In the genomic region with DNA sequence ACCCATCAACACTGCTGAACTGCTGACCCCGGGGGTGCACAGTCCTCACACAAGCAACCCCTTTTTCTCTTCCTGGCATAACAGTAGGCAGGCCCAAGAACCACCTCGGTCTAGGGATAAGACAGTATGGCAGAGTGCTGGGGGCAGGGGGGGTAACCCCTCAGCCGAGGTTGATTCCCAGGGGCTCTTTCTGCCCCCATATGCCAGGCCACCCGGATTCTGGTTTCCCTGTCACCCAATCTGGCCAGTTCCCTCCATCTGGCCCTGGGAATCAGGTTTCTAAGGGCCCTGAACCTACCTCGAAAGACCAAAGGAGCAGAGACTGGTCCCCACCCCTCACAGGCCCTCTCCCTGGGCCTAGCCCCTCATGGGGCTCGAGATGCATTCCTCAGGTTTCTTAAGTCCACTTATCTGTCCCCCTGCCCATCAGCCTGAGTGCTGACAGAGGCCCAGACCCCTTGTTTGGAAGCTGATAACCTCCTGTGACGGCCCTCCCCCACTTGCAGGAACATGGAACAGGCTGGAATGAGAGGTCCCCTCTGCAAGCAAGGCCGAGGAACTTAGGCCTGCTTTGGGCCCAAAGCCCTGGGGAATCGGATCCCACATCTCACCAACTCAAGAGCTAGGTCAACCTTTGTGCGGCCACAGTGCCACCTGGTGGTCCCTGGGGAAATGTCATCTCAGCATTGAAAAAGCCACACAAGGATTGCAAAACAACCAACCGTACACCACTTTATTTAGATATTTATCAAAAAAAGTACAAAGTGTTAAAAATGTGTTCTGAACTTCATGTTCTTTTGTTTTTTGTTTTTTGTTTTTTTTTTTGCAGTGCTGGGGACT, we compare ENCODE assay signal across 9 mouse cellular contexts. TPM values are rescaled to one million over a fixed set of nuclear protein-coding genes. Genes with fewer than 3 reads are reported as not detected.
DNase-seq lines count a peak whose midpoint lies in the region; ATAC-seq and TF ChIP-seq lines count a peak whose summit lies in the region.
"Had no signal": no experiment of that assay in that cellular context is flagged by ENCODE, and none has a peak within 500 bp of the region (broad histone marks: within the 10 kb centered on the region; RNA-seq: fewer than 3 reads in every experiment).

No protein-coding gene starts in this region.

- no peaks in the 10 kb centered on the region for H3K9me3 ChIP-seq in E14TG2a.4 (ENCODE audit: low read length)
- H3K9me3 ChIP-seq in embryonic facial prominence, embryonic 11.5 days (replicated peaks; ENCODE audit: control insufficient read depth, low read length) = no peaks in the 10 kb centered on the region
- H3K9me3 ChIP-seq in heart, embryonic 14.5 days (ENCODE audit: control insufficient read depth, low read length) = no peaks in the 10 kb centered on the region
- H3K9me3 ChIP-seq in lung, embryonic 14.5 days (ENCODE audit: low read depth, low read length) = no peaks in the 10 kb centered on the region
- H3K9me3 ChIP-seq: megakaryocyte, embryonic 14.5 days had no signal

- no peak overlapping the region for H3K9ac ChIP-seq in embryonic facial prominence, embryonic 11.5 days (replicated peaks; ENCODE audit: low read length)
- H3K9ac ChIP-seq in heart, embryonic 14.5 days (ENCODE audit: low read length) = peak overlapping the region; percentile 36; the same call in 1 of the 2 replicates
- no peak overlapping the region for H3K9ac ChIP-seq in lung, embryonic 14.5 days

- TF ChIP-seq CTCF in E14TG2a.4 (conservative IDR thresholded peaks at IDR 0.05; ENCODE audit: low read length) = peak; percentile 87
- TF ChIP-seq CTCF in lung, embryonic 14.5 days (IDR thresholded peaks at IDR 0.05; ENCODE audit: low read depth) = peak; percentile 91

- WGBS in embryonic facial prominence, embryonic 11.5 days = 30% methylated on average over 11 of the region's 11 CpGs
- 15% methylated on average over 11 of the region's 11 CpGs for WGBS in heart, embryonic 14.5 days
- 14% methylated on average over 11 of the region's 11 CpGs for WGBS in lung, embryonic 14.5 days

- no peak overlapping the region for H3K27ac ChIP-seq in embryonic facial prominence, embryonic 11.5 days (replicated peaks; ENCODE audit: low read depth, low read length)
- H3K27ac ChIP-seq in heart, embryonic 14.5 days (replicated peaks in 1 of 2; ENCODE audit: control insufficient read depth in 1 of 2, insufficient read depth in 1 of 2, low read depth in 2 of 2, low read length in 2 of 2) = no peak overlapping the region
- no peak overlapping the region for H3K27ac ChIP-seq in lung, embryonic 14.5 days (ENCODE audit: low read depth)

- H3K27me3 ChIP-seq in E14TG2a.4 (ENCODE audit: insufficient read depth, low read length) = peaks cover 36% of the 10 kb centered on the region
- H3K27me3 ChIP-seq in embryonic facial prominence, embryonic 11.5 days (ENCODE audit: control insufficient read depth, insufficient read depth, low read length) = peaks cover 38% of the 10 kb centered on the region
- peaks cover 33% of the 10 kb centered on the region for H3K27me3 ChIP-seq in heart, embryonic 14.5 days (ENCODE audit: control insufficient read depth, insufficient read depth, low read length)
- peaks cover 38% of the 10 kb centered on the region for H3K27me3 ChIP-seq in lung, embryonic 14.5 days (ENCODE audit: insufficient read depth, low read length)

- peak; percentile 90 for DNase-seq in adrenal gland, postnatal 14 days
- DNase-seq in embryonic facial prominence, embryonic 11.5 days (ENCODE audit: low spot score) = peak; percentile 89
- DNase-seq in layer of hippocampus, adult 18-20 months (ENCODE audit: low spot score in 2 of 2) = peak; percentile 74 to 94
- peak; percentile 96 for DNase-seq in lung, embryonic 14.5 days
- DNase-seq in right cerebral cortex, postnatal 14 days = peak; percentile 88
- peak; percentile 85 for DNase-seq in urinary bladder, postnatal 25 days (ENCODE audit: low spot score)

- peaks cover 38% of the 10 kb centered on the region for H3K36me3 ChIP-seq in E14TG2a.4 (ENCODE audit: insufficient read depth, low read length)
- no peaks in the 10 kb centered on the region; the same call in 1 of the 2 replicates for H3K36me3 ChIP-seq in embryonic facial prominence, embryonic 11.5 days (replicated peaks; ENCODE audit: control insufficient read depth, insufficient read depth, low read depth, low read length)
- H3K36me3 ChIP-seq in heart, embryonic 14.5 days (ENCODE audit: control insufficient read depth, insufficient read depth, low read length) = peaks cover 18% of the 10 kb centered on the region
- H3K36me3 ChIP-seq in lung, embryonic 14.5 days (ENCODE audit: insufficient read depth) = peaks cover 17% of the 10 kb centered on the region

- H3K4me2 ChIP-seq in embryonic facial prominence, embryonic 11.5 days (ENCODE audit: low read depth, low read length) = peak overlapping the region; percentile 13; the same call in 1 of the 2 replicates
- H3K4me2 ChIP-seq in heart, embryonic 14.5 days (ENCODE audit: low read length) = no peak overlapping the region
- H3K4me2 ChIP-seq in lung, embryonic 14.5 days = no peak overlapping the region

- no peak for ATAC-seq in embryonic facial prominence, embryonic 11.5 days (replicated peaks; ENCODE audit: insufficient number of reproducible peaks, low FRiP score, low TSS enrichment, low read depth)
- no peak for ATAC-seq in heart, embryonic 14.5 days (ENCODE audit: insufficient number of reproducible peaks, insufficient read depth, low FRiP score, low read depth)
- ATAC-seq in lung, embryonic 14.5 days (ENCODE audit: insufficient read depth) = 0 out of 2 replicates have a peak, but pooled peaks have one; percentile 11

- H3K4me1 ChIP-seq in E14TG2a.4 (replicated peaks; ENCODE audit: low read depth, low read length) = peaks cover 67% of the 10 kb centered on the region
- H3K4me1 ChIP-seq in embryonic facial prominence, embryonic 11.5 days (ENCODE audit: control insufficient read depth, insufficient read depth, low read length) = peaks cover 13% of the 10 kb centered on the region
- H3K4me1 ChIP-seq in heart, embryonic 14.5 days (ENCODE audit: control insufficient read depth in 2 of 2, insufficient read depth in 2 of 2, low read length in 2 of 2) = peaks cover 20 to 31% of the 10 kb centered on the region in 2 experiments
- peaks cover 9% of the 10 kb centered on the region; the same call in 1 of the 2 replicates for H3K4me1 ChIP-seq in lung, embryonic 14.5 days (ENCODE audit: insufficient read depth)

- H3K4me3 ChIP-seq in E14TG2a.4 (replicated peaks; ENCODE audit: low read length) = peak overlapping the region; percentile 49
- H3K4me3 ChIP-seq in embryonic facial prominence, embryonic 11.5 days (ENCODE audit: low read depth, low read length) = no peak overlapping the region
- H3K4me3 ChIP-seq in heart, embryonic 14.5 days (ENCODE audit: control insufficient read depth in 1 of 2, insufficient read depth in 1 of 2, low read depth in 1 of 2, low read length in 2 of 2) = no peak overlapping the region
- no peak overlapping the region for H3K4me3 ChIP-seq in lung, embryonic 14.5 days (ENCODE audit: low read depth, low read length)

RNA-seq across cellular contexts. Expression of a gene that starts 2.1 kb away (rescaled TPM):
- total RNA-seq in adrenal gland, postnatal 14 days (2021) = 27.1 and 33.6 TPM in 2 replicates
- polyA plus RNA-seq in embryonic facial prominence, embryonic 11.5 days (2014; fragmentation: Nextera tagmentation; extraction: Ambion mirVana) = 15.2 and 17.2 TPM in 2 replicates
- 9.8 and 10.2 TPM in 2 replicates for polyA plus RNA-seq in heart, embryonic 14.5 days (2014; fragmentation: Nextera tagmentation; extraction: Ambion mirVana)
- total RNA-seq in layer of hippocampus, adult 18-20 months (2021) = 10 to 100 TPM in 1 of 2 experiments, 1 to 10 TPM in 1; 9.6 to 11.3 TPM
- 19.7 and 20.0 TPM in 2 replicates for polyA plus RNA-seq in lung, embryonic 14.5 days (2014; fragmentation: Nextera tagmentation; extraction: Ambion mirVana)

RNA-seq across cellular contexts. Expression of a gene that starts 4.5 kb away (rescaled TPM):
- total RNA-seq in adrenal gland, postnatal 14 days (2021) = not detected in 2 replicates
- 17.7 and 20.5 TPM in 2 replicates for polyA plus RNA-seq in embryonic facial prominence, embryonic 11.5 days (2014; fragmentation: Nextera tagmentation; extraction: Ambion mirVana)
- 0.46 TPM in 1 of 2 replicates, not detected in the other for polyA plus RNA-seq in heart, embryonic 14.5 days (2014; fragmentation: Nextera tagmentation; extraction: Ambion mirVana)
- not detected for total RNA-seq in layer of hippocampus, adult 18-20 months (2021)
- polyA plus RNA-seq in lung, embryonic 14.5 days (2014; fragmentation: Nextera tagmentation; extraction: Ambion mirVana) = not detected in 2 replicates

RNA-seq across cellular contexts. Expression of a gene that starts 36.4 kb away (rescaled TPM):
- 71.8 and 76.5 TPM in 2 replicates for total RNA-seq in adrenal gland, postnatal 14 days (2021)
- 58.7 and 58.8 TPM in 2 replicates for polyA plus RNA-seq in embryonic facial prominence, embryonic 11.5 days (2014; fragmentation: Nextera tagmentation; extraction: Ambion mirVana)
- polyA plus RNA-seq in heart, embryonic 14.5 days (2014; fragmentation: Nextera tagmentation; extraction: Ambion mirVana) = 47.0 and 47.1 TPM in 2 replicates
- 100 to 1,000 TPM; 153 to 160 TPM for total RNA-seq in layer of hippocampus, adult 18-20 months (2021)
- polyA plus RNA-seq in lung, embryonic 14.5 days (2014; fragmentation: Nextera tagmentation; extraction: Ambion mirVana) = 58.3 and 61.8 TPM in 2 replicates

Comparison
In these comparisons a context has a peak if more than half of its experiments do, and no peak if none do; other contexts are left out.
1. RNA of a gene that starts 4.5 kb away (polyA plus RNA-seq): 17.7 to 20.5 TPM in embryonic facial prominence, embryonic 11.5 days; 0.46 TPM in heart, embryonic 14.5 days and not detected in lung, embryonic 14.5 days; every median in the first group is over 10 times any median in the second.
2. Peak in every context shown above with its lines, with median percentiles within 50 percentile points of each other: DNase-seq.